Mouse (Mus musculus): ENCODE data around the gene Elane. TPM values are rescaled to one million over a fixed set of nuclear protein-coding genes. Genes with fewer than 3 reads are reported as not detected.
"Not testable (repeated sequence)": the region's sequence is repeated elsewhere in the genome, so short reads cannot be mapped to it uniquely, and the experiment has no call there.

The Elane gene
- polyA plus RNA-seq, 1 experiment from 2014 or later, result 0.26 TPM

- Histone ChIP-seq H3K4me1 (replicated peaks; ENCODE audit: control insufficient read depth, insufficient read depth, low read length) (peaks cover 21% of the 10 kb centered on the region), H3K27ac (ENCODE audit: low read length) (no peak within 1 kb of the TSS), H3K9me3 (ENCODE audit: control insufficient read depth, low read length) (no peaks in the 10 kb centered on the region), H3K27me3 (ENCODE audit: control insufficient read depth, insufficient read depth, low read depth, low read length) (no peaks in the 10 kb centered on the region), H3K9ac (ENCODE audit: low read length) (peak within 1 kb of the TSS; percentile 83), H3K36me3 (ENCODE audit: control insufficient read depth, insufficient read depth, low read length) (no peaks in the 10 kb centered on the region), H3K4me2 (ENCODE audit: low read depth, low read length) (peak within 1 kb of the TSS; percentile 94), H3K4me3 (ENCODE audit: low read length) (peak within 1 kb of the TSS; percentile 74)
- ATAC-seq (ENCODE audit: low read depth), result peak; percentile 84
- WGBS, result under 1% methylated on average over 34 of the region's 57 CpGs
Measured at GRCm38 (mm10) chr10:79874290-79874862, 11.7 kb upstream of the Elane start, which contains the start of the genes Prtn3 and Plppr3. Gene Prtn3, plus strand, starts transcription at chr10:79874476. Gene Plppr3, minus strand, starts transcription at chr10:79874634.

- no peak overlapping the region for H3K4me3 ChIP-seq (ENCODE audit: low read length)
- H3K4me2 ChIP-seq (ENCODE audit: low read depth, low read length), result no peak overlapping the region
- H3K9ac ChIP-seq (ENCODE audit: low read length), result no peak overlapping the region
- no peaks in the 10 kb centered on the region for H3K9me3 ChIP-seq (ENCODE audit: control insufficient read depth, low read length)
- no peak overlapping the region for H3K27ac ChIP-seq (ENCODE audit: low read length)
- WGBS, result 50% methylated on average over 1 of the region's 1 CpGs
- no peak for ATAC-seq (ENCODE audit: low read depth)
- peaks cover 28% of the 10 kb centered on the region for H3K4me1 ChIP-seq (replicated peaks; ENCODE audit: control insufficient read depth, insufficient read depth, low read length)
- no peaks in the 10 kb centered on the region; the same call in 1 of the 2 replicates for H3K27me3 ChIP-seq (ENCODE audit: control insufficient read depth, insufficient read depth, low read depth, low read length)
- H3K36me3 ChIP-seq (ENCODE audit: control insufficient read depth, insufficient read depth, low read length), result no peaks in the 10 kb centered on the region
Measured at GRCm38 (mm10) chr10:79877174-79877573, 8.9 kb upstream of the Elane start.

GRCm38 (mm10) chr10:79877757-79878156 is 8.3 kb upstream of the Elane start:
- peaks cover 3% of the 10 kb centered on the region for H3K27me3 ChIP-seq (ENCODE audit: control insufficient read depth, insufficient read depth, low read depth, low read length)
- H3K4me2 ChIP-seq (ENCODE audit: low read depth, low read length), result no peak overlapping the region
- H3K27ac ChIP-seq (ENCODE audit: low read length), result no peak overlapping the region
- no peak overlapping the region for H3K4me3 ChIP-seq (ENCODE audit: low read length)
- H3K9me3 ChIP-seq (ENCODE audit: control insufficient read depth, low read length), result no peaks in the 10 kb centered on the region
- H3K9ac ChIP-seq (ENCODE audit: low read length), result no peak overlapping the region
- no peaks in the 10 kb centered on the region for H3K36me3 ChIP-seq (ENCODE audit: control insufficient read depth, insufficient read depth, low read length)
- 44% methylated on average over 12 of the region's 12 CpGs for WGBS
- ATAC-seq (ENCODE audit: low read depth), result no peak
- peaks cover 29% of the 10 kb centered on the region for H3K4me1 ChIP-seq (replicated peaks; ENCODE audit: control insufficient read depth, insufficient read depth, low read length)

GRCm38 (mm10) chr10:79879527-79879926 is 6.5 kb upstream of the Elane start:
- no peak overlapping the region for H3K27ac ChIP-seq (ENCODE audit: low read length)
- H3K27me3 ChIP-seq (ENCODE audit: control insufficient read depth, insufficient read depth, low read depth, low read length), result peaks cover 3% of the 10 kb centered on the region
- no peak overlapping the region for H3K9ac ChIP-seq (ENCODE audit: low read length)
- peaks cover 21% of the 10 kb centered on the region for H3K4me1 ChIP-seq (replicated peaks; ENCODE audit: control insufficient read depth, insufficient read depth, low read length)
- H3K4me3 ChIP-seq (ENCODE audit: low read length), result no peak overlapping the region
- H3K9me3 ChIP-seq (ENCODE audit: control insufficient read depth, low read length), result no peaks in the 10 kb centered on the region
- ATAC-seq (ENCODE audit: low read depth), result no peak
- 14% methylated on average over 3 of the region's 3 CpGs for WGBS
- H3K36me3 ChIP-seq (ENCODE audit: control insufficient read depth, insufficient read depth, low read length), result no peaks in the 10 kb centered on the region
- no peak overlapping the region for H3K4me2 ChIP-seq (ENCODE audit: low read depth, low read length)

GRCm38 (mm10) chr10:79880721-79881120 is 5.3 kb upstream of the Elane start:
- H3K9ac ChIP-seq (ENCODE audit: low read length), result no peak overlapping the region
- no peak for ATAC-seq (ENCODE audit: low read depth)
- 13% methylated on average over 9 of the region's 9 CpGs for WGBS
- H3K36me3 ChIP-seq (ENCODE audit: control insufficient read depth, insufficient read depth, low read length), result no peaks in the 10 kb centered on the region
- peaks cover 3% of the 10 kb centered on the region for H3K27me3 ChIP-seq (ENCODE audit: control insufficient read depth, insufficient read depth, low read depth, low read length)
- H3K4me1 ChIP-seq (replicated peaks; ENCODE audit: control insufficient read depth, insufficient read depth, low read length), result peaks cover 15% of the 10 kb centered on the region
- no peak overlapping the region for H3K27ac ChIP-seq (ENCODE audit: low read length)
- H3K9me3 ChIP-seq (ENCODE audit: control insufficient read depth, low read length), result no peaks in the 10 kb centered on the region
- H3K4me3 ChIP-seq (ENCODE audit: low read length), result no peak overlapping the region
- H3K4me2 ChIP-seq (ENCODE audit: low read depth, low read length), result peak overlapping the region; percentile 6; the same call in 1 of the 2 replicates

GRCm38 (mm10) chr10:79881981-79882380 is 4.1 kb upstream of the Elane start:
- ATAC-seq (ENCODE audit: low read depth), result peak; percentile 10; the same call in 1 of the 2 replicates
- Histone ChIP-seq H3K4me1 (replicated peaks; ENCODE audit: control insufficient read depth, insufficient read depth, low read length) (peaks cover 13% of the 10 kb centered on the region), H3K4me3 (ENCODE audit: low read length) (peak overlapping the region; percentile 30), H3K9ac (ENCODE audit: low read length) (0 out of 2 replicates have a peak overlapping the region, but pooled peaks have one; percentile 39), H3K27me3 (ENCODE audit: control insufficient read depth, insufficient read depth, low read depth, low read length) (peaks cover 3% of the 10 kb centered on the region), H3K27ac (ENCODE audit: low read length) (no peak overlapping the region), H3K4me2 (ENCODE audit: low read depth, low read length) (peak overlapping the region; percentile 51), H3K9me3 (ENCODE audit: control insufficient read depth, low read length) (no peaks in the 10 kb centered on the region), H3K36me3 (ENCODE audit: control insufficient read depth, insufficient read depth, low read length) (no peaks in the 10 kb centered on the region)
- WGBS, result 4% methylated on average over 22 of the region's 22 CpGs

GRCm38 (mm10) chr10:79883297-79884084 is 2.6 kb upstream of the Elane start:
- peak; percentile 41; the same call in 1 of the 2 replicates for ATAC-seq (ENCODE audit: low read depth)
- H3K4me1 ChIP-seq (replicated peaks; ENCODE audit: control insufficient read depth, insufficient read depth, low read length), result peaks cover 12% of the 10 kb centered on the region
- peaks cover 3% of the 10 kb centered on the region for H3K27me3 ChIP-seq (ENCODE audit: control insufficient read depth, insufficient read depth, low read depth, low read length)
- H3K27ac ChIP-seq (ENCODE audit: low read length), result no peak overlapping the region
- no peaks in the 10 kb centered on the region for H3K9me3 ChIP-seq (ENCODE audit: control insufficient read depth, low read length)
- peak overlapping the region; percentile 12; the same call in 1 of the 2 replicates for H3K4me2 ChIP-seq (ENCODE audit: low read depth, low read length)
- H3K36me3 ChIP-seq (ENCODE audit: control insufficient read depth, insufficient read depth, low read length), result no peaks in the 10 kb centered on the region
- no peak overlapping the region for H3K4me3 ChIP-seq (ENCODE audit: low read length)
- WGBS, result 15% methylated on average over 22 of the region's 22 CpGs
- H3K9ac ChIP-seq (ENCODE audit: low read length), result no peak overlapping the region

- Histone ChIP-seq H3K9me3 (ENCODE audit: control insufficient read depth, low read length) (no peaks in the 10 kb centered on the region), H3K4me2 (ENCODE audit: low read depth, low read length) (no peak overlapping the region), H3K36me3 (ENCODE audit: control insufficient read depth, insufficient read depth, low read length) (no peaks in the 10 kb centered on the region), H3K27ac (ENCODE audit: low read length) (no peak overlapping the region), H3K4me3 (ENCODE audit: low read length) (no peak overlapping the region), H3K4me1 (replicated peaks; ENCODE audit: control insufficient read depth, insufficient read depth, low read length) (peaks cover 12% of the 10 kb centered on the region), H3K9ac (ENCODE audit: low read length) (peak overlapping the region; percentile 32; the same call in 1 of the 2 replicates), H3K27me3 (ENCODE audit: control insufficient read depth, insufficient read depth, low read depth, low read length) (peaks cover 3% of the 10 kb centered on the region)
- 33% methylated on average over 4 of the region's 4 CpGs for WGBS
- no peak for ATAC-seq (ENCODE audit: low read depth)
Measured at GRCm38 (mm10) chr10:79884446-79884845, 1.6 kb upstream of the Elane start.

- not testable (repeated sequence) for H3K36me3 ChIP-seq (ENCODE audit: control insufficient read depth, insufficient read depth, low read length); H3K4me3 ChIP-seq (ENCODE audit: low read length); H3K27ac ChIP-seq (ENCODE audit: low read length); H3K27me3 ChIP-seq (ENCODE audit: control insufficient read depth, insufficient read depth, low read depth, low read length); H3K4me1 ChIP-seq (replicated peaks; ENCODE audit: control insufficient read depth, insufficient read depth, low read length); ATAC-seq (ENCODE audit: low read depth); H3K9me3 ChIP-seq (ENCODE audit: control insufficient read depth, low read length); H3K4me2 ChIP-seq (ENCODE audit: low read depth, low read length); H3K9ac ChIP-seq (ENCODE audit: low read length)
- WGBS, result 55% methylated on average over 2 of the region's 3 CpGs
Measured at GRCm38 (mm10) chr10:79884938-79885337, 1.1 kb upstream of the Elane start.

Measured in lung, embryonic 16.5 days (tissue).